Mouse (Mus musculus): Measurements from ENCODE around the gene Gpr182.
"Not testable (repeated sequence)": the region's sequence is repeated elsewhere in the genome, so short reads cannot be mapped to it uniquely, and the experiment has no call there.

The Gpr182 gene

DNA sequence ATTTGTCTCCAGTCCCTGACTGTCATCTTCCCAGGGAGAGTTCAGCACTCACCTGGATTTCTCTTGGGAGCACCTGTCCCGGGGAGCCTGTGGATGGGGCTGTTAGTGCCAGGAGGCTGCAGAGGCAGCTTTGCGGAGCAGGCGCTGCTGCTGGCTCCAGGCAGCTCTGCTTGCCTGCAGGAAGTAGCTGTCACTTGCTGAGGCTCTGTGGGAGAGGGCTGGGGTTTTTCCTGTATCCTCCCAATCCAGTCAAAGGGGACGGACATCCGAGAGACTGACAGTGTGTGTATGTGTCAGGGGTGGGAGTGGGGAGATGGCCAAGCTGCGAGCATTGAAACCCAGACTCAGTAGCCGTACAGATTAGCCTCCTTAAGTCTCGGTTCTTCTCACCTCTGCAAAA, at the start of gene Gpr182:
Gene Gpr182 (minus strand): TSS at position 185 of the 400 bp plus-strand sequence.
- no peak for DNase-seq (ENCODE audit: low spot score)

DNA sequence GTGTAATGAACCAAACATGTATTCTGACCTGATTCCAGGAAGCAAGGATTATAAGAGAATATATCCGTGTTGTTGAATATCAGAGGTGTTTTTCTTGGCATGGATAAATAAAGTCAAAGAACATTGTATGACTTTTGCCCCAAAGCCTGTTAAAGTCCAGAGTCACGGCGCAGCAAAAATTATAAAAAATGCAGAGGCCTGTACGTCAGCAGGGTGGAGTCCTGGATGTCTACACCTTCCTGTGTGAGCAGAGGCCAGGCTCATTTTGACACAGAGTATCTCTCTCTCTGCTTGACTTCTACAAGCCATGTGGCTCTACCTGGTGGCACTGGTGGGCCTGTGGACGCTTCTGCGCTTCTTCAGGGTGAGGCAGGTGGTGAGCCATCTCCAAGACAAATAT, 49.4 kb upstream of the Gpr182 start, which contains the start of gene Rdh16:
Gene Rdh16 (plus strand): TSS at position 262 of the 400 bp plus-strand sequence.
- DNase-seq (ENCODE audit: low spot score): no peak

DNA sequence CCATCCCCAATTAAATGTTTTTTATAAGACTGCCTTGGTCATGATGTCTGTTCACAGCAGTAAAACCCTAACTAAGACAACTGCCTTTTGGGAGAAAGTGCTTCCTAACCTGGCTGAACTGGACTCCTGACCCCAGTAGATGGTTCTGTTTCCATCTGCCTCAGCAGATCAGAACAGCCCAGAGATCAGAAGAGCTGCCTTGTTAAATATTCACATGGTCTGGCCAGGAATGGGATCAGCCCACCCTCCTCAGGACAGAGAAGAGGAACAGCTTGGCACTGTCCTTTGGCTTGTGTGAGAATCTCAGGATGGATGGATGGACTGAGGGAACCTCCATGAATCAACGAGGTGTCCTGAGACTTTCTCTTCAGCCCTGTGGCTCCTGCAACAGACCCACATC, 47.8 kb upstream of the Gpr182 start:
- no peak for DNase-seq (ENCODE audit: low spot score)

DNA sequence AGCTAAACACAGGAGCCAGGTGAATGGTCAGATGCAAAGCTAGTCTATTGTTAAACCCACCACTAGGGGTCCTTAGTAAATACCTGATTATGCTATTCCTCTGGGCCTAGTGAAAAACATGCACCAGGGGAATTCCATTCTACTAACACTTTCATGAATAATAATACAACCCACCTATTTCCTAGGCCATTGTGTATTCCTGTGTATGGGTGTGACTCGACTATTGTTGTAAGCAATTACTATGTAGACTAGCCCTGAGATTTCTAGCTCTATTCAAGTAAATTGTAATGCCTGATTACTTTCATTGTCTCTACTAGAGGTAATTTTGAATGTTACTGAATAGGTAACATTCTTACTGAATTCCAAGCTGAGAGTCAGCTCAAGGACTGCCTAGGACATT, 33.9 kb upstream of the Gpr182 start:
- not testable (repeated sequence) for DNase-seq (ENCODE audit: low spot score)

DNA sequence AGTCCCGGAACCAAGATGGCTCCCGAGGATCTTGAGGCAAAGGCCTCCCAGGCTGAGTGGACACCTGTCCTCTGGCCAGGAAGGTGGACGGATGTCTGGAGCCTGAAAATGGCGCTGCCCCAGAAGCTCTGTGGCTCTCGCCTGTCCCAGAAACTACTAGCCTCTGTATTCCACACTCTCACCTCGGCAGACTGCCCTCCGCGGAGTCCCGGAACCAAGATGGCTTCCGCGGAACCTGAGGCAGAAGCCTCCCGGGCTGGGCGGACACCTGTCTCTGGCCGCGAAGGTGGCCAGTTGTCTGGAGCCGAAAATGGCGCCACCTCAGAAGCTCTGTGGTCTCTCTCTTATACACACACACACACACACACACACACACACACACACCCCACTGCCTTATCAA, 30.8 kb upstream of the Gpr182 start:
- DNase-seq (ENCODE audit: low spot score): not testable (repeated sequence)

DNA sequence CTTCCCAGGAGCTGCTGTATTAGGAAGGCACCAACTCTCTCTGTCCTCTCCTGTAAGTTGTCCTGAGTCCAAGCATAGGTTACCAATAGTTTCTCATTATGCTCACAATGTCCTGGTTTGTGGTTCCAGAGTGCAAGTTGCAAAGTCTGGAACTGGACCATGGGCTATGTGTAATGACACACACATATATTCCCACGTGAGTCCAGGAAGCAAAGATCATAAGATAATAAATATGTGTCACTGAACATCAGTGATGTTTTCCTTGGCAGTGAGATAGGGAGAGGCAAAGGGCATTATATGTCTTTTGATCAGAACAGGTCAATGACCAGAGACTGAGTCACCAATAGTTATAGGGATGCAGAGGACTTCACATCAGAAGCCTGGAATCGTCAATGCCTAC, 24.5 kb upstream of the Gpr182 start, which contains the start of gene Rdh9:
Gene Rdh9 (plus strand): TSS at position 376 of the 400 bp plus-strand sequence.
- no peak for DNase-seq (ENCODE audit: low spot score)

DNA sequence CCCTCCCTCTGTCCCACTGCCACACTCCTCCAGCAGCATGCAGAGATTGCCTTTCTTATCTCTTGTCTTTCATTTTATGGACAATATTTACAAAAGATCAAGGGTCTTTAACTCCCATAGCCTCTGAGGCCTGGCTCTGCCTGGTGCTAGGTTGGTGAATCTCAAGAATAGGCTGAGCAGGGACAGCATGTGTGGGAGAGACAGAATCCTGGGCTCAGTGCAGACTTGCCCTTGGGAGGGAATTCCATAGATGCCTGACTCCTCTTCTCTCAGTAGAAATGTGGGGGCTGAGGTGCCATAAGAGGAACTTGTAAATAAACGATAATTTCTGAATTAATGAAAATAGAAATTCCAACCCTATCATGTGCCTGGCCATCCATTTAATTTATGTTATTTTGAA, 15.0 kb upstream of the Gpr182 start:
- DNase-seq (ENCODE audit: low spot score): no peak

DNA sequence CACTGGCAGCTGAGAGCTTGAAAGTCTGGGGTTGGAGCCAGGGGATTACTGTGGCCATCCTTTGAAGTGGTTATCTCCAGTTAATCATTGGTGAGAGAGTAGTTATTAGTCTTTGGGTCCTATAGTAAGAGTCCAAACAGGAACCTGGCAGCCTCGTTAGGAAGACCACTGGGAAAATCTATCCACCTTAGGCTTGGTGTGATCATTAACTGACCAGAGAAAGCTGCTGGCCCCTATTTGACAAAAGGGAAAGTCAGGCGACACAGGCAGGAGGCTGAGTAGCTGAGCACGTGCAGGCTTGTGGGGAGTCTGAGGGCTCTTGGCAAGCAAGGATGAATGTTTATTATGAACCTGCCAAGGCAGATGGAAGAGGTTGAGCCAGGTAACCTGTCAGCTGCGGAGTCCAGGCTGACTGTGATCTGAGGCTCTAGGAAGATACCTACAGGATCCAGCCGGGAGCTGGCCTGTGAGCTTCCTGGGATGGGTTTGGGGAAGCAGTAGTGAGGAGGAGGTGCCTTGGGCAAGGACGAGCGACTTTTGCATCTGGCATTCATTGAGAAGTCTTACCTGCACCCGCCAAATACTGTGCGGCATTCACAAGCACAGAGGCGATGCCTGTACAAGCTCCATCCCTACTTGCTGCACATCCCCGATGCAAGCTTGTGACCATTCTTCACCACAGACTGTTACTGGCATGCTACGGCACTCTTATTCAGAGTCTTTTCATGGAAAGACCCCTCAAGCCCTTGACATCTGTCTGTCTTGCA, 12.6 kb upstream of the Gpr182 start:
- DNase-seq (ENCODE audit: low spot score): no peak

DNA sequence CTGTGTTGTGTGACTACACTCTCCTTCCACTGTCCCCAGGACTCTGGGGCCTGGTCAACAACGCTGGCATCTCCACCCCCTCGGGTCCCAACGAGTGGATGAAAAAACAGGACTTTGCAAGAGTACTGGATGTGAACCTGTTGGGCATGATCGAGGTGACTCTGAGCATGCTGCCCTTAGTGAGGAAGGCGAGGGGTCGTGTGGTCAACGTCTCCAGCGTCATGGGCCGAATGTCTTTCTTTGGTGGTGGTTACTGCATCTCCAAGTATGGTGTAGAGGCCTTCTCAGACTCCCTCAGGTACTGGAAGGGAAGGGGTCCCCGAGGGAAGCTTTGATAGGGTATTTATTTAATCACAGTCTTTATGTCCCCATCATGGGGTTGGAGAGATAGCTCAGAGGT, 11.4 kb upstream of the Gpr182 start:
- DNase-seq (ENCODE audit: low spot score): not testable (repeated sequence)

DNA sequence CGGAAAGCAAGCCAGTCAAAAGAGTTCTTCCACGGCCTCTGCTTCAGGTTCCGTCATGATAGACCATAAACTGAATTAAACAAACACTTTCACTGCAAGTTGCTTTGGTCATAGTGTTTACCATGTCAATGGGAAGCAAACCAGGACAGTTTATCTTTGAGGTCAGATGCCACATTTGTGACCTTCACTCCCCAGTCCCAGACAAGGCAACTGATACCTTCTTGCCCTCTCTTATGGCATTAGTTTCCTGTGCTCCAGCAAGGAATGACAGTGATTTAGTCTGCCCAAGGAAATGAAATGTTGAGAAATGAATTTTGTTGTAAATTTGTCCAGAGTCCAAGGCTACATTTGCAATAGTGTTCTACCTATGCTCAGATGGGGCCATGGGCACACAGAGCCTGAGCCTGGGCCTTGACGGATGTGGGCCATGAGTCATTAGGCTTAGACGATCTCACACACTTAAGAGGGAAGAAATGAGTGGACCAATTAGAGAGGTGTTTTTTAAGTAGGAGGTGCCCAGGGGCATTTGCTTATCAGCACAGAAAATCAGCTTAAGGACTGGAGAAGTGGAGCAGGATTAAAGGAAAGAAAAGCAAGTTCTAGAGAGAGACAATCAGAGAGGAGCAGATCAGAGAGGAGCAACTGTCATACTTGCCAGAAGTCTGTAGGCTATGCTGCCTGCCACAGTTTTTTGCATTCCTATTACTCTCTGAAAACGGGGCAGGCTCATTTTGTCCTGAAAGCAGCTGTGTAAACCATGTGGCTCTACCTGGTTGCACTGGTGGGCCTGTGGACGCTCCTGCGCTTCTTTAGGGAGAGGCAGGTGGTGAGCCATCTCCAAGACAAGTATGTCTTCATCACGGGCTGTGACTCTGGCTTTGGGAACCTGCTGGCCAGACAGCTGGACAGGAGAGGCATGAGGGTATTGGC, 7.9 kb upstream of the Gpr182 start, which contains the start of the genes Rdh1 and Rdh16f1:
Gene Rdh1 (plus strand): TSS at position 541 of the 930 bp plus-strand sequence.
Gene Rdh16f1 (plus strand): TSS at position 607 of the 930 bp plus-strand sequence.
- no peak for DNase-seq (ENCODE audit: low spot score)

DNA sequence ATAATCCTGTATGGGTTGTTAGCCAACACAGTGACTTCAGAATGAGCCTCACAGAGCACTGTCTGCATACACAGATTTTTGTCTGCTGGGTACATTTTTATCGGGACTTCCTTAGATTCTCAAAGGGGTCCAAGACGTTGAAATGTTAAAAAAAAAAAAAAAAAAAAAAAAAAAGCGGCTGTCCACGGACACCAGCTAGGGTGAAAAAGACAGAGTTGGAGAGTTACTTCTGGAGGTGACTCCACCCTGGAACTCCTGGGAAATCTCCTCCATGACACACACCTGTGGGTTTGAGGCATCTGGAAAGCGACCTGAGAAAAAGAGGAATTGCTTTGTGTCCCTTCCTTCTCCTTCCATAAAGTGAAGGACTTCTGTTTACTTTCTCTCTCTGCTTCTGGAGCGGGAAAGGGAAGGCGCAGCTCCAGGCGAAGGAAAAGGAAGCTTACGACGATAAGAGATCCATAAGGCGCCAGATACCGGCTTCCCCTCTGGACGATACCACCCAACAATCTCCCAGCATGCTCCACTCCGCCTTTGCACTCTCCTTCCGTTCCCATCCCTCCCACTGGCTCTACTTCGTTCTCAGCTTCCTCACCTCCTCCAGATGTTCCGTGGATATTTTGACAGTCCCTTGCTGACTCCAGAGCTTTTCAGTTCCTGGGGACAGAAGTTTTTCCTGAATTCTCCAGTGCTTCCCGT, 4.4 kb upstream of the Gpr182 start:
- no peak for DNase-seq (ENCODE audit: low spot score)

DNA sequence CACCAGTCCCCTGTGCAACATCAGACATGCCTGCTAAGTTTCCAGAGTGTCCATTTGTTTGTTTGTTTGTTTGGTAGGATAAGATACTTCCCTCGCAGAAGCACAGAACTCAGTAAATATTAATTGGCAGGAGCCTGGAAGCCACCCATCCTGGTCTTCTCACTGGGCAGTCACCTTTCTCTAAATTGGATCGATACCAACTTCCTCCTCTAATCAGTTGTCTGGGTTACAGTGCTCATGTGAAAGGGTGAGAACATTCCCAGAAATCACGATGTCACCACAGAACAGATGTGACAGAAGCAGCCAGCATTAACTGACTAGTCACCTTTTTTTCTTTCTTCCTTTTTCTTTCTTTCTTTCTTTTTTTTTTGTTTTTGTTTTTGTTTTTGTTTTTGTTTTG, 3.7 kb upstream of the Gpr182 start:
- peak; percentile 69 for DNase-seq (ENCODE audit: low spot score)

DNA sequence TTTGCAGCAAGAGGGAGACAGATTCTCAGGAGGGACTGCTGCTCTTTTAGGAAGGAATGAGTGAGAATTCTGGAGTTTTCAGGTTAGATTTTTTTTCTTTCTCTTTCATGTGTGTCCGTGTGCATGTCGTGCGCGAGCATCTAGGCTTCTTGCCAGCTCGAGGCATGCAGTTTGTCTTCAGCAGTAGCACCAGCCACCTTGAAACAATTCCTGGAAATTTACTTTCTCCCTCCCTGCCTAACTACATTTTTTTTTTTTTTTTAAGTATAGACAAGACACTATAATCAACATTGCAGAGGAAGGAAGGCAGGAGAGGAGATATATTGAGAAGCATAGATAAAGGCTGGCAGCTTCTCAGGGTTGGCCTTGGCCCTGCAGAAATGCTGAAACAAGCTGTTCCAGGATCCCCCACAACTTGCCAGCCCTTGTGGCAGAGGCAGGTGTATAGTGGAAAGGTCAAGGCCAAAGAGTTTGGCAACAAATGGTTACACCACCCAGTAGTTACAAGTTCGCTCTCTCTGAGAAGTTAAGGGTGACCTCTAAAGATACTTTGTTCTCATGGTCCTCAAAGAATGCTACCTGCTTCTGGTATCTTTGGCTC, 3.1 kb upstream of the Gpr182 start:
- DNase-seq (ENCODE audit: low spot score): peak; percentile 24

DNA sequence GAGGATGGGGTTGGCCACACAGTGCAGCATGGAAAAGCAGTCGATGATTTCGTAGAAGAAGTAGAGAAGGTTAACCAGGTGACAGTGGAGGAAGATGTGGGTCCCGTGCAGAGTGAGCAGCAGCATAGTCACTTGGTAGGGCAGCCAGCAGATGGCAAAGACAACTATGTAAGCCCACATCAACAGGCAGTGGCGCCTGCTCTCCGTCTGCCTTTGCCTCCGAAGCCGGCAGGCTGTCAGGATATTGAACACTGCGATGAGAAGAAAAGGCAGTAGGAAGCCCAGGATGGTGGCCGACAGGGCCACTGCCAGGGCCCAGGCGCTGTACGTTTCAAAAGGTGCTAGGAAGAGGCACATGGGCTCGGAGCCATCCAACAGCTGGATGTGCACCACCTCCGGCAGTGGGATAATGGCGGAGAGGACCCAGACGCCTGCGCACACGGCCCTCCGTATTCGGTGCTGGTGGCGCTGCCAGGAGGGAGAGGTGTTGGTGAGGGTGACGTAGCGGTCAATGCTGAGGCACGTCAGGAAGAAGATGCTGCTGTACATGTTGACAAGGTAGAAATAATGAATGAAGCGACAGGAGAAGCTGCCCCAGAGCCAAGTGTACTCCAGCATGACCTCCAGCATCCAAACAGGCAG, 1.3 kb downstream of the Gpr182 start:
- no peak for DNase-seq (ENCODE audit: low spot score)

DNA sequence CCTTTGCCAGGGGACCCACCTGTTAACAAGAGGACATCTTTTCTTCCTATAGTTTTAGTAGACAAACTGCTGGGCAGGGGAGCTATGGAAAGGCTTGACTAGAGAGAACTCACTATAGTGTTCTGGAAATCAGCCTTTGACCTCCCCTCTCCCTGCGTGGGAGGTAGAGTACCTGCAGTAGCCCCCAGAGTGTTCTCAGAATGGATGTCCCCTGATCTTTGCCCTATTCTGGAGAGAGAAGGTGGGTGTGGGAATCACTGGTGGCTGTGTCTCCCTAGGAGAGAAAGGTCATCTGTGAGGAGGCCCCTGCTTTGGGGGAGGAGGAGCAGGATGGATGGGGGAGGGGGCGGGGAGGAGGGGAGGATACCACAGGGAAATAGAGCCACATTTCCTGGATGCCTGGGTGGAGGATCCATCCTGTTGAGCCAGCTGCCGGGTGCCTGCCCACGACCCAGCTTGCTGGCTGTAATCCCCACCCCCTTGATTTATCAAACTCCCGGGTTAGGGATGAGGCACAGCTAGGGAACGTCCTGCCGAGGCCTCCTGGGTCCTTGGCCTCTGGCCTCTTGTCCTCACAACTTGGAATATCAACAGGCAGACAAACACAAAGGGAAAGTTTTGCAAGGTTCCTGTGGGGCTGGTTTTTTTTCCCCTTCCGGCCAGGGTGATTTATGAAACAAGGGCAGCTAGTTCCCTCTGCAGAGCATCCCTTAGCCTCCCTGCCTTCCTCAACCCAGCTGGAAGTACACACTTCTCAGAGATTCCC, 2.5 kb downstream of the Gpr182 start:
- no peak for DNase-seq (ENCODE audit: low spot score)

DNA sequence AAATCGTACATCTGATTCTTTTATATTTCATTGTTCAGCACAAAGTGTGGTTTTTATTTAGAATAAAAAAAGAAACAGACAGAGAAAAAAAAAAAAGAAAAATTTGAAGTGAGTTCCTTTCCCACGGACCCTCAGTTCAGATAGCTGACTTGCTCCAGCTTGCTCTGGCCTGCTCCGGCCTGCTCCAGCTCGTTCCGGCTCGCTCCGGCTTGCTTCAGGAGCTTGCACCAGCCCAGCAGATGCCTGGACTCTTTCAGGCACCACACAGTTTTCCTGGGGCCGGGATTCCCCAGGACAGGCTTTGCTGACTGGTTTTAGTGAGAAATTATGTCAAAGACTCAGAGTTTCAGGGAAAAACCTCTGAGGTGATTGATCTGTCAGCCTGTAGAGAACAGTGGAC, 4.3 kb downstream of the Gpr182 start:
- no peak for DNase-seq (ENCODE audit: low spot score)

DNA sequence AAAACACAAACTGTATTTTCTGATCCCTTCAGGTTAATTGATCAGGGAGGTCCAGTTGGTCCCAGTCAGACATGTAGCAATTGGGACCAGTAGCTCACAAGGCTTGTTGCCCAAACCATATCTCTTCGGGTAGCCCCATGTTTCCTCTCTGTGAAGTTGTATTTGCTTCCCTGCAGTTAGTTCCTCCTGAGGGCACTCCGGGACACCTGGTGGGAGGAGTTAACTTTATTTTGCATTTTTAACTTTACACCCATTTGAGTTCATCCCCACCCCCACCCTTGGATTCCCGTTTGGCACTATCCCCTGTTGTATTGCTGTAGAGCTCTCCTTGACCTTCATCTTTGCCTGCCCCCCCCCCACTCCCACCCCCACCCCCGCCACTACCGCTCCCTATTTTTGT, 5.6 kb downstream of the Gpr182 start:
- no peak for DNase-seq (ENCODE audit: low spot score)

DNA sequence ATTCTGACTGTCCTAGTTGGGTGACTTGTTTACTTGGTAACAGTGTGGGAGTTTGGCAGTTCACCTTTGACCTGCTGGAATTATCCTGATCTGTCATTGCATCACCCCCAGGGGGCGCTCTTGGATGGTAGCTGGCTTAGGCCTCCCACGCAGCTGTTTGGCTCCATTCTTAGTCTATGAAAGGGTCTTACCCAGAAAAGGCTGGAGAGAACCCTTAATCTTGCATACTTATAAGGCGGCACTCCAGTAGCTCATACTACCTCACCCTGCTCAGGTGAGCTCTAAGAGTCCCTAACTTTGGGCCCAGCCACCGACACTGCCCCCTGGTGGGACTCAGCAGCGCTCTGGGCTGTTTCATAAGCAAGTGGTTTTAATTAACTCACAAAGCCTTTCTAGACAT, 6.9 kb downstream of the Gpr182 start:
- peak; percentile 59 for DNase-seq (ENCODE audit: low spot score)

DNA sequence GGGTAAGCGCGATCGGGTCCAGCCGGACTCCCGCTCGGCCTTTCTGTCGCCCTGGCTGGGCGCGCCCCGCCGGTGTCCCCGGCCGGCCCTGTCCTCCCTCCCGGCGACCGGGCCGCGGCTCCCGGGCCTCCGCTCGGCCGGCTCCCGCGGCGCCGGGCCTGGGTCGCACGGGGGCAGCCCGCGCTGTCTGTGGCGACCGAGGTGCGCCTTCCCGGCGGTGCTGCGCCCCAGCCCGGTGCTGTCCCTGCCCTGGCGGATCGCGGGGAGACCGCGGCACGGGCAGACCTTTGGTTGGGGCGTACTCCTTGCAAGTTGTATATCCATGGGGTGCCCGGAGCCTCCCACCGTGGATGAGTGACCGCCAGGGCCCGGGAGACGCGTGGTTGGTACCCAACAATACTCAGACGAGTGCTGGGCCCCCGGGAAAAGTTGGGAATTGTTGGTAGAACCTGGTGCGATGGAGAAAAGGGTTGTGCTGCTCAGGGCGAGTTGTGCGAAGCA, 11.8 kb downstream of the Gpr182 start:
- DNase-seq (ENCODE audit: low spot score): peak; percentile 19

DNA sequence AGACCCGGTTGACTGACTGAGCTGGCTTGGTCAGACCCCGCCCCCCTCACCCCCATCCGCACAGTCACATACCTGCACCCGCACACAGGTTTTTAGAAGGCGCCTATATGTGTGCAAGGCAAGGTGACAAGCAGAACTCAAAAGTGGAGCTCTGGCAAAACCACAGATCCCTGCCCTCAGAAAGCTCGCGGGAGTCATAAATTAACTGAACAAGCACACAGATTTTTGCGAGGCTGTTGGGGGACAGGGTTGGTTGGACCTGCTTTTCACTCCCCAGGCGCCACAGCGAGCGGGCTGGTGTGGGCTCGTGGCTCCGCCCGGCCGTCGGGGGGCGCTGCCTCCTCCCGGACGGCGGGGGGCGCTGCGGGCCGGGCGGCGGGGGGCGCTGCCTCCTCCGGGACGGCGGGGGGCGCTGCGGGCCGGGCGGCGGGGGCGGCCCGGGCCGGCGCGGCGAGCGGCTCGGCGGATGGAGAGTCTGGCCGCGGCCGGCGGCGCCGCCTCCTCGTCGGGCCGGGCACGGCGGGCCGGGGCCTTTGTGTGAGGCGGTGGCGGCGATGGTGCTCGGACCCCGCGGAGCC, 12.4 kb downstream of the Gpr182 start, which contains the start of gene Zbtb39:
Gene Zbtb39 (plus strand): TSS at position 456 of the 578 bp plus-strand sequence.
- peak; percentile 67 for DNase-seq (ENCODE audit: low spot score)
